Mouse (Mus musculus) layer of hippocampus, postnatal 14 days (tissue): ENCODE measurements around the gene Shld2. TPM values are rescaled to one million over a fixed set of nuclear protein-coding genes. Genes with fewer than 3 reads are reported as not detected.
A peak's percentile ranks its signal among the peaks of the same experiment; 100 is the strongest.

Experiments
- DNase-seq, 2 experiments: peaks; one replicate each; pipeline ENCODE4 v3.0.0; 2021 to 2022; ENCODE audit warnings: low spot score in 2 of 2, mixed read lengths in 1 of 2
- long read RNA-seq, 2 experiments: library from polyadenylated mRNA; stranded (forward); transcript quantifications; one replicate each; pipeline ENCODE4 v2.0.0; 2021
- total RNA-seq, 2 experiments: library from RNA; stranded (reverse); gene quantifications; 2 replicates each; pipeline ENCODE4 v1.2.3; 2021

The Shld2 gene
- total RNA-seq, result 10 to 100 TPM in 1 of 2 experiments, 1 to 10 TPM in 1; 9.7 to 14.5 TPM
- long read RNA-seq, experiment 1, partial matches to known transcripts, result 0 of 6 reads
- long read RNA-seq, experiment 1, other reads (novel, unspliced or antisense), result 6 of 6 reads
- long read RNA-seq, experiment 2, partial matches to known transcripts, result 0 of 5 reads
- long read RNA-seq, experiment 2, other reads (novel, unspliced or antisense), result 5 of 5 reads

DNA sequence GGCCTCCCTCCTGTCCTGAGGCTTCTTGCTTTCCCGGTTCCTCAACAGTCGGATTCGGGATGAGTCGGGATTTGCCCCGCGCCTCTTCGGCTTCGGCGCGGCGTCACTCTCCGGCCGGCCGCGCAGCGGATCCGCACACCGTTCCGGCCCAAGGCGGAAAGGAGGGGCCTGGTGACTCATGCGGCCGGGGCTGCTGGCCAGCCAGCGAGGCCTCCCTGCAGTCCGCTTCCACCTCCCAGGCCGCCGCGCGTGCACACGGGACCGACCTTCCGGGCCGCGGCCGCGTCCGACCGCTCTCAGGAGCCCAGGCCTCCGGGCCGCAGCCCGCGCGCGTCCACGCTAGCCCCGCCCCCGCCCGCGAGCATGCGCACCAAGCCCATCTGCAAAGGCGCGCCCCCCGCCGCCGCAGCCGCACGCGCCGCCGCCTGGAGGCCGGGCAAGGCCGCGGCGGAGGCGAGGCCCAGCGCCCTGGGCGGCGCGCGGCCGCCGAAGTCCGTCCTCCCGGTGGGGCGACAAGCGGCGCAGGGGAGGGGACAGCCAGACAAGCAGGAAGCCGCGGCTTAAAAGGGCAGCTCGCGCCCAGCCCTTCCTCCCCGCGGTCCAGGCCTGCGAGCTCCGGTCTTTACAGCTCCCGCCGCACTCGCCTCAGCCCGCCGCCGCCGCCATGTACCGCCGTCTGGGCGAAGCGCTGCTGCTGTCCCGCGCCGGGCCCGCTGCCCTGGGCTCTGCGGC lies at the start of gene Shld2, which contains the start of gene Glud1:
Gene Shld2 (minus strand): TSS at position 260 of the 732 bp plus-strand sequence.
Gene Glud1 (plus strand): TSS at position 494 of the 732 bp plus-strand sequence.
- peak; percentile 90 to 94 for DNase-seq

DNA sequence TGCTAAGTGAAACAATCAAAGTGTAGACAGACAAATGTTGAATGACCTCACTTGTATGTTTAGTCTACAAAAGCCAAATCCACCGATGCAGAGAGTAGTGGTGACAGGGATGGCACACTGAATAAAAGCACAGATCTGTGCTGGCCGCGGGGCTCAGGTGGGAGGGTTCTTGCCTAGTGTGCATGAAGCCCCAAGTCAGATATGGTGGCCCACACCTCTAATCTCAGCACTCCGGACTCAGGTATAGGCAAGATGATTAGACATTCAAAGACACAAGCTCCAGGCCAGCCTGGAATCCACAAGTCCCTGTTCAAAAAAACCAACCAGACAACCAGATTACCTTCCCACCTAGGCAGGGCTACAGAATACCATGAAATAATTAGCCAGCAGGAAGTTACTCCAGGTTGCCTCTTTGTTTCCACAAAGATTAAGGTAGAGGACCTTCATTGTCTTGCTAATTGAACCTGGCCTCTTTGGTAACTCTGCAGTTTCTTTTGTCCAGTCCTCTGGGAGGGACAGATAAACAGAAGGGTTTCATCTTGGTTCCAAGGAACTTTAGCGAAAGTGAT lies 49.5 kb upstream of the Shld2 start:
- DNase-seq, result no peak

DNA sequence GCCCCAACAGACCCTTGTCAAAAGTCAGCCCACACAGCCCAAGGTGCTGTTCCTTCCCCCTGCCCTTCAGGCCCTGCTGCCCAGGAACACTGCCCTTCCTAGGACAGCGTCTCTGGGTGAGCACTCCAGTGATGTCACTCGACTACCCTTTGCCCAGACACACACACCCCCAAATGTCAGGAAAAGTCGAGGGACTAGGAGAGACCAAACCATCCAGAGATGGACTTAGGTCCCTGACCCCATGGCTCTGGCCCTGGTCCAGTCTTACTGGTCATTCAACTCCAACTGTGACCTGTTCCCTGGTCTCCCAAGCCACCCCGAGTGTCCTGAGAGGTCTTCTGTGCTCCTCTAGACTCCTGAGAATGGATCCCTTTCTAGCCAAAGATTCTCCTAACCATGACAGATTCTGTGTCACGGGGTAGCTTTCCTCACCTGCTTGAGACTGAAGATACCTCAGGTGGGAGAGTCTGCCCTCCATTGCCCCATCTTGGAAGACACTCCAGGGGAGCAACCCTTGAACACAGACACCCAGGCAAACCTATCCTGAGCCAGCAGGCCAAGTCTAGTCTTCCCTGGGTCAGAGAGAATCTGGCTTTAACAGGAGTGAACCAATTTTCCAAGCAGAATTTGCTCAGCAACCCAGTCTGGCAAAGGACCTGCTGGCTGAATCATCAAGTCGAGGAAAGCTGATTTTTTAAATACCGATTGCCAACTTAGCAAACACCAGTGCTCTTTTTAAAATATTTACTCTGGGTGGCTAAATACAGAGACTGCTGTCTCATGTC lies 47.6 kb upstream of the Shld2 start:
- DNase-seq, result peak in 1 of 2 experiments; percentile 49

DNA sequence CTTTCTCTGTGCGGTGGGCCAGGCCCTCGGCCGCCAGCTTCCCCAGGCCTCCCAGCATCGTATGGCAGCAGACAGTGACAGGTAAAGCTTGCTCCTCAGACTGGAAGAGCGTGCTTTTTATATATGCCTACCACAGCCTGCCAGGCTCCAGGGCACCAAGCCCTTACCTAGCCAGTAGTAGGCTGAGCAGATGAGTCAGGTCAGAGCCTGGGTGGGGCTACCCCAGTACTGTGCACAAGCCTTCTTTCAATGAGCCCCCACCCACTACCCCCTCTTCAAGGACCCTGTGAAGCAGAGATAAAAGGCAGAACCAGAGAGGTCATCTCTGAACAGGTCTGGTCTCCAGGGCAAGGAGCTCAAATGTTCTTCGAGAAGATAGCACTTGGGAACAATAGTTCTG lies 45.0 kb upstream of the Shld2 start, which contains the start of gene Fam25c:
Gene Fam25c (minus strand): TSS at position 133 of the 400 bp plus-strand sequence.
- DNase-seq, result no peak

DNA sequence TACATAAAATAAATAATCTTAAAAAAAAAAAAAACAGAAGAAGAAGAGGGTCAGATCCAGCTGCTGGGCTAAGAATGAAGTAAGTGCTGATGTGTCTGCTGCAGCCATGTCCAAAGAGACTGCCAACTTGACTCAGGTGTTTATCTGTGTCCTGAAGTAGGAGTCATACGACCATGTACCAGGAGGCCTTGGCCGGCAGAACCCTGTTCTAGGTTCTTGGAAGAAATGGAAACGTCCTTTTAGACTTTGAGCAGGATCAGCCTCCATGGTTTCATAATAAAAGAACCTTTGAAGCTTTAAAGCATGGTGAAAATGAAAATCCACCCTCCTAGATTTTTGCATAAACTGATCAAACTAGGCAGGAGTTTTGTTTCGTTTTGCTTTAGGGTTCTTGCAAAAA lies 44.2 kb upstream of the Shld2 start:
- DNase-seq, result no peak

GRCm38 (mm10) chr14:34353326-34353725 lies 43.0 kb upstream of the Shld2 start:
- no peak for DNase-seq

GRCm38 (mm10) chr14:34352523-34352922 lies 42.2 kb upstream of the Shld2 start:
- DNase-seq, result no peak

- no peak for DNase-seq
Observed at GRCm38 (mm10) chr14:34351660-34352059, 41.4 kb upstream of the Shld2 start.

DNA sequence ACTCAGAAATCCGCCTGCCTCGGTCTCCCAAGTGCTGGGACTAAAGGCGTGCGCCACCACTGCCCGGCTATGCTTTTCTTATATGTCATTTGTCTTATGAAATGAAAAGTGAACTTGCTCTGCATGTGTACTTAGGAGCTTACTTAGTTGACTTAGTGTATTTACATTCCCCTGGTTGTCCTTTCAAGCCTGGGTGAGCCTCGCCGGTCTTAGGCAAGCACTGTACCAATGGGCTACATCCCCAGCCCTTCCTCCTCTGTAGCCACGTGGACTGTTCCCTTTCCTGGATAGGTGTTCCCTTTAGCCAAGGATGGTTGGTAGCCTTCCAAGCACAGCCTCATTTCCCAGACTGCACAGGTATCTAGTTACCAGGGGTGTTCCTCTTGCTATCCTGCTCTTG lies 38.7 kb upstream of the Shld2 start:
- DNase-seq, result no peak

DNA sequence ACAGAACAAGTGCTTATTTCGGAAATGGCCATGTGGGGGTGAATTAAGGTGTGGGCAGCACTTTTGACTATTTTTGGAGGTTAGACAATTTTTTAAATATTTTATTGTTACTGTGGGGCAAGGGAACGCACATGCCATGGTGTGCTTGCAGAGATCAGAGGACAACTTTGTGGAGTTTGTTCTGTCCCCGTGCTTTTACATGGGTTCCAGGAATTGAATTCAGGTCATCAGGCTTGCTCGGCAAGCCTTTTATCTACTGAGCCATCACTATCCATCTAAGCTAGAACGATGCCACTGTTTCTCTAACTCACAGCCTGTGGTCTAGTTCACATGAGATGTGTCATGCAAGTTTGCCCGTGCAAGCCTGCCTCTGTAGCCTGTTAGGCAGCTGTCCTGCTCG lies 38.0 kb upstream of the Shld2 start:
- no peak for DNase-seq

GRCm38 (mm10) chr14:34347084-34347483 lies 36.8 kb upstream of the Shld2 start:
- no peak for DNase-seq

DNA sequence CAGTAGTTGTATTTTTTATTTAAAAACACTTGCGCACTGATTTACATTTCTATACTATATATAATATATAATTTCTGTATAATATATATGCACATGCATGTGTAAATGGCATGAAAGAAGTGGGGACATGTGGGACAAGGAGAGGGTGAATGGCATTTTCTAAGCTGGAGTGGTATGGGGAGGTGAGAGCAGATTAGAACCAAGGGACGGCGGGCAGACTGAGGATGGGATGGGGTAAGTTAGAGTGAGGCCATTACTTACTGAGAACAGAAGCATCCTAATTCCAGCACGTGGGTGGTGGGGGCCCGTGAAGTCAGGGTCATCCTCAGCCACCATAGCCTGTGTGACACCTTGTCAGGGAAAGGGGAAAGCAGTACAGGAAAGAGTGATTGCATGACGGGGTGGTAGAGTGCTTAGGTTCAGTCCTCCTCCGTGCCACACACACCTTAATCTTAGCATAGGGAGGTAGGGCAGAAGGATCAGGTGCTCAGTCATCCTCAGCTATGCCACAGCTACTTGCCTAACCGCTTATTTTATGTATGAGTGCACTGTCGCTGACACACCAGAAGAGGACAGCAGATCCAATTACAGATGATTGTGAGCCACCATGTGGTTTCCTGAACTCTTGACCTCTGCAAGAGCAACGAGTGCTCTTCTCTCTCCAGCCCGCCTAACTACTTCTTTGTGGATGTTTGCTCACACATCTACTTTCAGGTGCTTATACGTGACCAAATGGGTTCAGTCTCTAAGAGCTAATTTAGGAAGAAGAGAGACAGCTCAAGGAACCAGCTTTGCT lies 35.7 kb upstream of the Shld2 start:
- no peak for DNase-seq

DNA sequence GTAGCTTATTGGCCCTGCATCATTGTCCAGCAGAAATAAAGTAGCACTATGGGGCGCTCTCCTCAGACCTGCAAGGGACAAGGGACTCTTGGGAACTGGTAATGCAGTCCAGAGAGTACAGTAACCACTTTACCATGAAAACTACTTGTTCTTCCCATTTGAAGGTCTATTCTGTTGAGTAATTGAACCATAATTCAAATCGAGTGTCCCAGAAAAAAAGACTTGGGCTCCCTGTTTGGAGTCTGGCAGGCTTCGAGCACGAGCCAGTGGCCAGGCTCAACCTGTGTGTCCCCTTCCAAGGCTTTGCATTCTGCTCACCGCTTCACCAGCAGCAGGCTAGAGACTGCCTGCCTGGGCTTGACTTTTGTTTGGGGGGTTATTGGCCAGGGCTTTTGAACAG lies 34.1 kb upstream of the Shld2 start:
- no peak for DNase-seq

DNA sequence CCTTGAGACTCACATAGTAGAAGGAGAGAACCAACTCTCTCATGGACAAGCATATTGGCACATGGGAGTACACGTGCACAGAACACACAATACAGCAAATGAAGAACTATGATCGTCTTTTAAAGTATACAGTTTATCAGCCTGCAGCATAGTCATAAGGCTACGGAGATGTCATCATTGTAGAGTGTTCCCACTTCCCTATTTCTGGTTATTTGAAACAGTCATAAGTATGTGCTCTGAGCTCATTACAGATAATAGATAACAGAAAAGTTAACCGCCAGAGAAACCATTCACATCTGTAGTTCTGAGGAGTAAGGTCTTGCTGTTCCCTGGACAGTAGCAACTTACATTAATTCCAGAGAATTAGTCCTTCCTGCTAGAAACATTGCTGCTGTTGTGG lies 32.8 kb upstream of the Shld2 start:
- no peak for DNase-seq

DNA sequence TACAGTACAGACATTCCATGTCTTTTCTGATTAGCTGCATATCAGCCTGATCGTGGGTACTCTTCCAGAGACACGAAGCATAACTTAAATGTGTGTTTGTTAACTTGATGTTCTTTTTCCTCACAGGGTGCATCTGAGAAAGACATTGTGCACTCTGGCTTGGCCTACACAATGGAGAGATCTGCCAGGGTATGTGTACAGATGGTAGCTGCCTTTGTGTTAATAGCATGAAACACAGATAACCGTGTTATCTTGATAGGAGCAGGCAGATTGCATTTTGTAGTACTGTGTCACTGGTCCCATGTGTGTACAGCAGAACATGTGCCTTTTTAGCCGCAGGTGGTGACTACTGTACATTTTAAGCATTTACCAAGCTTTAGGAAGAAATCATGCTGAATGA lies 31.7 kb upstream of the Shld2 start:
- DNase-seq, result peak in 1 of 2 experiments; percentile 28

DNA sequence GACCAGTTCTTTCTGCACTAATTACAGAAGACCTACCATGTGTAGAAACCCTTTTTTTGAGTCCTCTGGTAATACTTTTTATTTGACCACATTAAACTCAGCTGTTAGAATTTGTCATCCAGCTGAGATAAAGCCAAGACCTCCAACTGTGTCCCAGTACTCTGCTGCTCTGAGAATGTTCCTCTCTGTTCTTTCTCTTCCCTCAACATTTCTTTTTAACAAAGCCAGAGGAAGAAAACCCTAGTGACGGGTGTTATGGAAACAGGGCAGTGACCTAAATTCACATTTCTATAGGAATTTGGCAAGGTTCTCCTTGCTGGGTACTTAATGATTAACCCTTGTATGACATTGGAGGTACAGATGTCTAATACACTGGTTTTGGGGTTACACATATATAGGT lies 29.2 kb upstream of the Shld2 start:
- peak in 1 of 2 experiments; percentile 68 for DNase-seq

DNA sequence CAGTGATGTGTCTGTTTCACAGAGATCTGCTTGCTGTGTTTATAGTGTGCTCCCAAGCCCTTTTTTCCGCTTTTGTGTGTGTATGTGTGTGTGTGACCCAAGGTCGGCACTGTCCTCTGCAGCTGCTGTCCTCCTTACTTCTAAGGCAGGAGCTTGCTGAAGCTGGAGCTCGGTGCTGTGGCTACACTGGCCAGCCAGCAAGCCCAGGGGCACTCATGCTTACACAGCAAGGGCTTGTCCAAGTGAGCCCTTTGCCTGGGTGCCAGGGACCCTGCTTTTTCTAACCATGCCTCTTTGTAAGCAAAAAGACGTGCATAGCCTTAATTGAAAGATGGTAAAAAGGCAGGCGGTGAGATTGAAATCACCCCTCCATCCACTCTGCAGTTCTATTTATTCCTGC lies 22.2 kb upstream of the Shld2 start:
- peak; percentile 38 to 82 for DNase-seq

DNA sequence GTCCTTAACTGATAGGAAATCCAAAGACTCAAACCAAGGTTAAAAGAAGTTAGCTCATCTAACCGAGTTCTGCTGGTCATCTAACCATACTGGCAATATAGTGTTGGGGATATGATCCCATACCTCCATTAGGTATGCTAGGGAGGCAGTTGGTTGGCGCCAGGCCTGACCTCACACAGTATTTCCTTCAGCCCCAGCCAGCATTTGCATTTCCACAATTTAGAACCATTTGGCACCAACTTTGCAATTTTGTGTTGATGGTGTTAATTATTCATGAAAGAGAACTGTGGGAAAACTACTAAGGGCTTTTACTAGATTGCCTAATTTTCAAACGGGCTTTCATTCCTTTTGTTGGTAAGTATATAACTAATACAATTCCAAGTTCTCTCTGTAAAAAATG lies 21.6 kb upstream of the Shld2 start:
- DNase-seq, result peak; percentile 37 to 82

GRCm38 (mm10) chr14:34330657-34331158 lies 20.4 kb upstream of the Shld2 start:
- peak in 1 of 2 experiments; percentile 48 for DNase-seq

GRCm38 (mm10) chr14:34327618-34328017 lies 17.3 kb upstream of the Shld2 start:
- DNase-seq, result no peak

- DNase-seq, result no peak
Observed at GRCm38 (mm10) chr14:34326606-34327005, 16.3 kb upstream of the Shld2 start.
